Mouse (Mus musculus): ENCODE measurements at regions not wholly inside any gene's neighbourhood (a gene's known extent, or its start where the extent isn't known, plus 50 kb on each side); places are given as distances from the start of the nearest gene placed in this dataset.

GRCm38 (mm10) chr3:139780054-139780453, 574.6 kb downstream of the Stpg2 start:
- intact Hi-C loops (cut with DNase I): no loop called here

GRCm38 (mm10) chr3:139783406-139783805, 577.9 kb downstream of the Stpg2 start:
- intact Hi-C loops (cut with DNase I): no loop called here

GRCm38 (mm10) chr3:139786510-139786909, 581.0 kb downstream of the Stpg2 start:
- intact Hi-C loops (cut with DNase I): no loop called here

DNA sequence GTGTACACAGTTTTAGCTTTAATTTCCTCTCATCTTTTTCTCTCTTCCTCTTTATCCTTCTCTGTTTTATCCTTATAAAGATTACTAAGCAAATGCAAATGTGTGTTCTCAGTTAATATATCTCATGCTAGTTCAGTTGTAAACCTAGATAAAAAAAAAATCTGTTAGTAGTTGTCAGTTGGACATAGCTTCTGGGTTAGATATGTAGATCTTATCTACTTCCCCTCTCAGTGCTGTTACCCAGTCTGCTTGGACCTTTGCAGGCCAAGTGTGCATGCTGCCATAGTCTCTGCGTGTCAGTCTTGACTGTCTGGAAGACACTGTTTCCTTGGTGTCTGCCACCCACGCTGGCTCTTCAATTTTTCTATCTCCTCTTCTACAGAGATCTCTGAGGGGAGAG, 583.4 kb downstream of the Stpg2 start:
- intact Hi-C loops (cut with DNase I): no loop called here

DNA sequence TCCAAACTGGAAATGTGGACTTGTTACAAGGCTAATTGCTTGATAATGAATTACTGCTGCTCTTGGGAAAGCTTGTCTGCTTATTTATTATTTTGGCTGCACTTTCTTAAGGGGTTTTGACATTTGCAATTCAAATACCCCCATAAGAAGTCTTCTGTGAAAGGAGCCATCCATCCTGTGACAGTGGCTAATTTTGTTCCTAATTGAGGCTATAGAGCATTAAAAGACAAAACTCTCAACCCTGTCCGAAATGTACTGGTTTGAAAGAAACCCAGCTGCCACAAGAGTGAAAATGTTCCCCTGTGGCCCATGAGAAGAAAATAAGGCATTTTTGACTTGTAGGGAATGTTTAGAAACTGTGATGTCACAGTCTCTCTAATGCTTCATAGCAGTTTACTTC, 591.2 kb downstream of the Stpg2 start:
- intact Hi-C loops (cut with DNase I): no loop called here

DNA sequence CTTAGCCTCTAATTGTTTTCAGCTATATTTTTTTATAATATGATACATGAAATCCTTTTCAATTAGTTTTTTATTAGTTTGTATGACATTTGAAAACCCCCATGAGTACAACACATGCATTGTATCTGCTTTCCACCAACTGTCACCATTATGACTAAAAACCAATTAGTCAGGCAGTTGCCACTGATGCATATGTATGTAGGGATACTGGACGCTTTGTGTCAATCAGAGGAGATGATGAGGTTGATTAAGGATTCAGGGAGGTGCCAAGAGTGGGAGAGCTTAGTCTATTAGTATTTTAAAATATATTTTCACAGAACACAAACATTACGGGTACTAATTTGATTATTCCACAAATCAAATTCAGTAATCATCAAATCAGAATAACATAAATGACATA, 593.6 kb downstream of the Stpg2 start:
- intact Hi-C loops (cut with DNase I): no loop called here

- intact Hi-C loops (cut with DNase I): no loop called here
Measured at GRCm38 (mm10) chr3:139802716-139803710, 597.5 kb downstream of the Stpg2 start.

DNA sequence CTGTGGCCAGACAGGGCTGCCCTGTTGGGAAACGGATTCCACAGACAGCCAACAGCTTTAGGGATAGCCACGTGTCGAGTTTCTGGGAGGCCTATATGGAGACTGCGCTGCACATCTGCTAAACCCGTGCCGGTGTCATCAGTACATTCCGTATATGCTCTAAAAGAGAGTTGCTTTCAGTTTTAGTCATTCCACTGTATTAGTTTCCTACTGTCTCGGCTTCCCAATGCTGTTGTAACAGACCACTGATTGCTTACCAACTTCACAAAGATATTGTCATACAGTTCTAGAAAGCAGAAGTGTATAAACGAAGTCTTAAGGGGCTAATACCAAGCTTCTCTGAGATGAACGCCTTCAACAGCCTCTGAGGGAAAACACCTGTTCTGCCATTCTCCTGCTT, 622.5 kb downstream of the Stpg2 start:
- intact Hi-C loops (cut with DNase I): no loop called here

- intact Hi-C loops (cut with DNase I): no loop called here
Measured at GRCm38 (mm10) chr3:139828581-139828980, 623.1 kb downstream of the Stpg2 start.

DNA sequence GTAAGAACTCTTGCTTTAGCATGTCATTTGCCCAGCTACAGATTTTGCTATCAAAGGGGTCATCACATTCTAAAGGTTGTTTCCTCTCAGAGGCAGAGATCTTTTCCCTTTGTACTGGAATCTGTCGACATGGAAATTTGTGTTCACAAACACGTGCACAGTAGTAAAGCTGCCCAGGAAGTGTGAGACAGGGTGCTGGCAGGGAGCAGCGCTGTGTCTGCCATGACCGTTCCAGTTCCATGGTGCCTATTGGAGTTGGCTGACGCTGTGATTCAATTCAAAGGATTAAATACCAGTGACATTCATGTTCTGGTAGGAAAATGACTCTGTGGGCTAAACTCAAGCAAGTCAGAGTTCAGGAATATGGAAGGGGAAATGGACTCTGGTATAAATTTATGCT, 627.1 kb downstream of the Stpg2 start:
- intact Hi-C loops (cut with DNase I): no loop called here

- intact Hi-C loops (cut with DNase I): no loop called here
Measured at GRCm38 (mm10) chr3:139842015-139842414, 636.5 kb downstream of the Stpg2 start.

DNA sequence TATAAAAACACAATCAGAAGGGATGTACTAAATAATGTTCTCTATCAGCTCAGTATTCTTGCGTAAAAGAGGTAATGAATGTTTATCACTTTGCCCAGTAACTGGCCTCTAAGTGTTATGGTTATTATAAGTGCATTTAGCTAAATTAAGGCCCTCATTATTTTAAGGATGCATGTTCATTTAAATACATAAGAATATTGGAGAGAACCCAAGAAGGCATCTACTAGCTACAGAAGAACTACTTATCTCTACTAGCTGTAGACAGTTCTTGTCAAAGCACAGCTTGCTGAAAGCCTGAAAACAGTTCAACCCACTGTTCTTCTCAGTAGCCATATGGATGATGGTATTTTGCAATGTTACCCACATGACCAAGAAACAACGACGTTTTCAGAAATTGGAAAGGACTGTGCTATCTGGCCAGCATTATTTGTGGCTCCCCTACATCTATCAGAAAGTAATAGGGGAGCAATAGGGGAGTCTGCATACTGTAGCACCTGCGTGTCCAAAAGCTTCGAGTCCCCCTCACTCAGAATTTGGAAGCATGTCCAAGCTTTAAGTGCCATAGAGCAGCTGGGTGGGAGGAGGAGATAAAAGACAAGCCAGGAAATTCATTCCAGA, 637.6 kb downstream of the Stpg2 start:
- intact Hi-C loops (cut with DNase I): no loop called here

GRCm38 (mm10) chr3:139844443-139844842, 638.9 kb downstream of the Stpg2 start:
- intact Hi-C loops (cut with DNase I): no loop called here

- intact Hi-C loops (cut with DNase I): no loop called here
Measured at GRCm38 (mm10) chr3:139847826-139848225, 642.3 kb downstream of the Stpg2 start.

- intact Hi-C loops (cut with DNase I): no loop called here
Measured at GRCm38 (mm10) chr3:139859966-139860635, 654.6 kb downstream of the Stpg2 start.

GRCm38 (mm10) chr3:139860831-139861371, 655.4 kb downstream of the Stpg2 start:
- intact Hi-C loops (cut with DNase I): no loop called here

GRCm38 (mm10) chr3:139866329-139866728, 660.8 kb downstream of the Stpg2 start:
- intact Hi-C loops (cut with DNase I): no loop called here

- intact Hi-C loops (cut with DNase I): no loop called here
Measured at GRCm38 (mm10) chr3:139867030-139867429, 661.5 kb downstream of the Stpg2 start.

GRCm38 (mm10) chr3:139867499-139867898, 662.0 kb downstream of the Stpg2 start:
- intact Hi-C loops (cut with DNase I): no loop called here

- intact Hi-C loops (cut with DNase I): no loop called here
Measured at GRCm38 (mm10) chr3:139869779-139870178, 664.3 kb downstream of the Stpg2 start.

GRCm38 (mm10) chr3:139885942-139886860, 680.7 kb downstream of the Stpg2 start:
- intact Hi-C loops (cut with DNase I): no loop called here

All from adrenal gland (tissue).